21 mouse cellular contexts compared by ENCODE assay signal in the genomic region with DNA sequence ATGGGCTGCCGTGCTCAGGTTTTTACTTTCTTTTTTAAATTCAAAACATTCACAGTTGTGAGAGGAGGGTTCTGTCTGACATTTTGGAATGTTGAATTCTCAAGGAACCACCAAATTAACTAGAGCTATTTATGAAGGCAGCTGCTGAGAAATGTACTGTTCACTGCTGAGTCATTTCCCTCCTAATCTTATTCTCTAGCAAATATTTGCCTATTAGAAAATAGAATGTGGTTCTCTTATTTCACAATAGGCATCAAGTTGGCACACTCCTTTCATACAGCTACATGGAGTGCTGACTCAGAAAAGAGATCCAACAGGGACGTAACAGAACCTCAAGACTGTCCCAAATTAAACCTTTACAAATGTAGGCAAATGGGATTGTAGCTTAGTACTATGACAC.
DNase-seq lines count a peak whose midpoint lies in the region; ATAC-seq and TF ChIP-seq lines count a peak whose summit lies in the region.
"Had no signal": no experiment of that assay in that cellular context is flagged by ENCODE, and none has a peak within 500 bp of the region (broad histone marks: within the 10 kb centered on the region; RNA-seq: fewer than 3 reads in every experiment).

No protein-coding gene starts in this region.

- TF ChIP-seq CTCF in bone marrow macrophage, adult 2 months (IDR thresholded peaks at IDR 0.05; ENCODE audit: low read depth, low read length), result no peak

- peak; percentile 47; the same call in 1 of the 2 replicates for ATAC-seq in megakaryocyte, adult 5-6 weeks (ENCODE audit: poor library complexity, severe bottlenecking)
- ATAC-seq: activated CD4-positive, CD25-positive, alpha-beta regulatory T cell, adult 4 months; forebrain, postnatal 0 days; intestine, postnatal 0 days; Patski had no signal

- intact Hi-C loops in left cerebral cortex, postnatal 10 days (cut with DNase I), result no loop called here

- H3K4me3 ChIP-seq in bone marrow macrophage, adult 2 months (ENCODE audit: insufficient read depth, low read length), result peak overlapping the region; percentile 40; the same call in 1 of the 2 replicates
- H3K4me3 ChIP-seq: heart, adult 2 months; hindbrain, embryonic 15.5 days; left cerebral cortex, adult 2 months; midbrain, embryonic 10.5 days had no signal

- peaks cover 15% of the 10 kb centered on the region for H3K4me1 ChIP-seq in bone marrow macrophage, adult 2 months (ENCODE audit: control insufficient read depth, insufficient read depth, low read length)
- H3K4me1 ChIP-seq: hindbrain, embryonic 15.5 days; midbrain, embryonic 10.5 days had no signal

- peak; percentile 0 for DNase-seq in right cerebral cortex, adult 18-20 months
- no peak for DNase-seq in right cerebral cortex, postnatal 14 days
- DNase-seq in adrenal gland, postnatal 25 days, result no peak
- DNase-seq in cerebellum, postnatal 25 days, result no peak
- DNase-seq in left cerebral cortex, postnatal 10 days (ENCODE audit: extremely low spot score in 1 of 2, low spot score in 2 of 2), result no peak
- DNase-seq: cerebellum, postnatal 36 days; forebrain, postnatal 0 days; heart, adult 2 months; heart, postnatal 10 days; kidney, postnatal 10 days; right cerebral cortex, postnatal 4 days; thymus, postnatal 36 days had no signal

- peak overlapping the region; percentile 99 for H3K27ac ChIP-seq in bone marrow macrophage, adult 2 months (ENCODE audit: insufficient read depth, low read depth, low read length)
- H3K27ac ChIP-seq: heart, adult 2 months; hindbrain, embryonic 15.5 days; left cerebral cortex, adult 2 months; liver, embryonic 14.5 days; midbrain, embryonic 10.5 days had no signal

- TF ChIP-seq POLR2A in bone marrow macrophage, adult 2 months (IDR thresholded peaks at IDR 0.05; ENCODE audit: borderline replicate concordance, low read depth, low read length), result no peak
